Mouse (Mus musculus) ES-Bruce4 (cell line): ENCODE results near the gene Xylt1. TPM values are rescaled to one million over a fixed set of nuclear protein-coding genes. Genes with fewer than 3 reads are reported as not detected.

Experiments
- H3K27ac ChIP-seq: 2 replicates; pipeline ENCODE4 v1.5.1; 2012; ENCODE audit warnings: low read length, inconsistent platforms; ENCODE audit not compliant: insufficient read depth
- H3K27me3 ChIP-seq: 2 replicates; pipeline ENCODE4 v1.6.1; 2012; ENCODE audit warnings: mild to moderate bottlenecking, low read length, inconsistent platforms; ENCODE audit not compliant: control insufficient read depth, poor library complexity, insufficient read depth, severe bottlenecking
- H3K36me3 ChIP-seq: 2 replicates; pipeline ENCODE4 v1.6.1; 2012; ENCODE audit warnings: inconsistent platforms, mild to moderate bottlenecking, low read length, moderate library complexity; ENCODE audit not compliant: control insufficient read depth, poor library complexity, insufficient read depth, severe bottlenecking
- H3K4me1 ChIP-seq: one replicate; pipeline ENCODE4 v1.8.1; 2011; ENCODE audit warnings: low read length; ENCODE audit not compliant: control insufficient read depth, insufficient read depth
- H3K4me3 ChIP-seq: 2 replicates; pipeline ENCODE4 v1.5.1; 2011; ENCODE audit warnings: low read depth, mild to moderate bottlenecking, low read length
- H3K9ac ChIP-seq: 2 replicates; pipeline ENCODE4 v1.6.1; 2012; ENCODE audit warnings: low read depth, mild to moderate bottlenecking, inconsistent platforms; ENCODE audit not compliant: poor library complexity, severe bottlenecking
- H3K9me3 ChIP-seq: replicated peaks from 2 replicates; pipeline ENCODE4 v1.6.1; 2012; ENCODE audit warnings: mild to moderate bottlenecking, low read length, inconsistent platforms; ENCODE audit not compliant: control insufficient read depth, poor library complexity, insufficient read depth, severe bottlenecking
- CTCF ChIP-seq: IDR thresholded peaks from one replicate; pipeline ENCODE4 v1.8.1; 2011; ENCODE audit warnings: low read depth, low read length
- EP300 ChIP-seq: IDR thresholded peaks from 2 replicates; pipeline ENCODE4 v1.6.1; 2011; ENCODE audit warnings: low read depth, low read length; ENCODE audit not compliant: insufficient read depth
- POLR2A ChIP-seq: IDR thresholded peaks from one replicate; pipeline ENCODE4 v1.8.1; 2011; ENCODE audit warnings: low read length; ENCODE audit not compliant: insufficient read depth
- polyA plus RNA-seq: library from polyadenylated mRNA; stranded (reverse); fragments of >200 nt; gene quantifications from 2 replicates; pipeline ENCODE4 v1.2.4, GENCODE M21; 2011; ENCODE audit warnings: low read depth; ENCODE audit not compliant: missing spikeins, insufficient read depth, insufficient read length

Xylt1 gene
- polyA plus RNA-seq, 1 experiment = 1.2 TPM

DNA sequence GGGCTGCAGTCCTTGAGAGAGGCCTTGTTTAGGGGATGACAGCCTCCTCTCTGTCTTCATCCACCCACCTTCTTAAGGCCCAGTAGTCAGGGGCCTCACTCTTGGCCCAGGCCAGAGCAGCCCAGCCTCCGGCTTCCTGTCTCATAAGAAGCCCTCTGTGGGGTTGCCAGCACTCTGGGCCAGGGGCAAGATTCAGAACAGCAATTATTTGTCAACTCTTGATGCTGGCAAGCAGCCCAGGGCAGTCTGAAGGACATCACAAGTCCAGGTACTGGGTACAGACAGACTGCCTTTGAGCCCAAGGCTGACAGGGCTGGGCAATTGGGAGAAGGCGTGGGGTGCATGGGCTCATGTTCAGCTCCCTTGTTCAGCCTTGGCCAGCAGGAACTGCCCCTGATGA, 129.3 kb downstream of the Xylt1 start:
- Histone ChIP-seq H3K4me1 (peaks cover 1% of the 10 kb centered on the region), H3K27ac (no peak overlapping the region), H3K9me3 (no peaks in the 10 kb centered on the region), H3K27me3 (no peaks in the 10 kb centered on the region), H3K9ac (no peak overlapping the region), H3K36me3 (no peaks in the 10 kb centered on the region), H3K4me3 (no peak overlapping the region)
- TF ChIP-seq EP300 = no peak
- TF ChIP-seq POLR2A = no peak
- no peak for TF ChIP-seq CTCF

DNA sequence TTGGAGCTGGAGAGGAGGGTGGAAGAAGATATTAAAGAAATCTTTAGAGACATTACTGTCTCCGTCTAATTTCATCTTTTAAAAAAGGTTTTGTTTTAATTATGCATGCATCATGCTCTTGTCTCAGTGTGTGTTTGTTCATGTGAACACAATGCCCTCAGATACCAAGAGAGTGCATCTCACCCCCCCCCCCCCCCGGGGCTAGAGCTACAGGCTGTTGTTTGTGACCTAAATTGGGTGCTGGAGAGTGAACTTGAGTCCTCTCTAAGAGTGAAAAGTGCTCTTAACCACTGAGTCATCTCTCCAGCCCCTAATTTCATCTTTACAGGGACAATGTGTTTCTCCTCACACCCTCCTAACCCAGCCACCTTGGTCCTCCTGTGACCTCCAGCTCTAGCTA, 131.5 kb downstream of the Xylt1 start:
- Histone ChIP-seq H3K9ac (no peak overlapping the region), H3K27me3 (no peaks in the 10 kb centered on the region), H3K9me3 (no peaks in the 10 kb centered on the region), H3K4me1 (no peaks in the 10 kb centered on the region), H3K27ac (no peak overlapping the region), H3K4me3 (no peak overlapping the region), H3K36me3 (no peaks in the 10 kb centered on the region)
- TF ChIP-seq EP300 (no peak), CTCF (no peak), POLR2A (no peak)

DNA sequence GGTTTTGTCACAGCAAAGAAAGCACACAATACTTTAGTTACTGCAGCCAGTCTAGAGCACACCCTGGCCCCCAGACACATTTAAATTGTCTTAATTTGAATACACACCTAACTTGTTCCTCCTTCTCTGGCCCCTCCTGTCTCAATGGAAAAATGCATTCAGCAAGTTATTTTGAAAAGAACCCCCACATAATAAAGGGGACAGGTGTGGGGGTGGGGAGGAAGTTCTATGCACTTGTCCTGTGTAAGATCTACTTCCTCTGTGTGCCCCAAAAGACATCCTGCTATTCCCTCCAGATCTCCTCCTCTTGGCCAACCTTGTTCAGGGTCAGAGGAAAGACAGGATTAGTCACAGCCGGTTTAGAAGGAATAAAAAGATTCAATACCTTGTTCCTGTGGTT, 135.0 kb downstream of the Xylt1 start:
- TF ChIP-seq EP300 (no peak), POLR2A (no peak), CTCF (no peak)
- Histone ChIP-seq H3K9ac (no peak overlapping the region), H3K36me3 (no peaks in the 10 kb centered on the region), H3K27ac (no peak overlapping the region), H3K4me1 (no peaks in the 10 kb centered on the region), H3K4me3 (no peak overlapping the region), H3K27me3 (no peaks in the 10 kb centered on the region), H3K9me3 (no peaks in the 10 kb centered on the region)

DNA sequence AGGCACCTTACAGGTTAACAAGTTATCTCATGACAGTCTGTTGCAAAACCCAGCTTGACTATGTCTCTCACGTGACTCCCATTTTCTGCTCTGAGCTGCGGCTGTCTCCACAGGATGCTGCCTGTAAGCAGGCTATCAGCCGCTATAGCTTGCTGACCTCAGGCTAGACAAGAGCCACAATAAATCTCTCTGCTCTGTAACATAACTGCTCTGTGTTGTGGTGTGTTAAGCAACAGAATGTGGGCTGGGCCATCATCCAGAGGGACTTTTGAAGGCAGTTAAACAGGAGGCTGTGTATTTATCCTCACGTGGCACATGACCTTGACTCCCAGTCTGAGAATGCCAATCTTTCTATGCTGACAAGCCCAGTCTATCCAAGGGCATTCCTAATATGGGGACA, 136.1 kb downstream of the Xylt1 start:
- Histone ChIP-seq H3K27me3 (no peaks in the 10 kb centered on the region), H3K9me3 (no peaks in the 10 kb centered on the region), H3K36me3 (no peaks in the 10 kb centered on the region), H3K9ac (no peak overlapping the region), H3K4me3 (no peak overlapping the region), H3K27ac (no peak overlapping the region), H3K4me1 (no peaks in the 10 kb centered on the region)
- TF ChIP-seq EP300 (no peak), CTCF (no peak)

DNA sequence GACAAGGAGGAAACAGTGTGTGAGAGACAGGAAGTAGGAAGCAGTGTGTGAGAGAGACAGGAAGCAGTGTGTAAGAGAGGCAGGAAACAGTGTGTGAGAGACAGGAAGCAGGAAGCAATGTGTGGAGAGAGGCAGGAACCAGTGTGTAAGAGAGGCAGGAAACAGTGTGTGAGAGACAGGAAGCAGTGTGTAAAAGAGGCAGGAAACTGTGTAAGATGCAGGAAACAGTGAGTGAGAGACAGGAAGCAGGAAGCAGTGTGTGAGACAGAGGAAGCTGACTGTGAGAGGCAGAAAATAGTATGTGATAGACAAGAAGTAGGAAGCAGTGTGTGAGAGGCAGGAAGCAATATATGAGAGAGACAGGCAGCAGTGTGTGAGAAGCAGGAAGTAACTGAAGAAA, 140.6 kb downstream of the Xylt1 start:
- Histone ChIP-seq H3K9me3 (no peaks in the 10 kb centered on the region), H3K4me3 (no peak overlapping the region), H3K27me3 (no peaks in the 10 kb centered on the region), H3K36me3 (no peaks in the 10 kb centered on the region), H3K4me1 (no peaks in the 10 kb centered on the region), H3K27ac (no peak overlapping the region), H3K9ac (no peak overlapping the region)
- no peak for TF ChIP-seq POLR2A
- no peak for TF ChIP-seq EP300
- no peak for TF ChIP-seq CTCF

DNA sequence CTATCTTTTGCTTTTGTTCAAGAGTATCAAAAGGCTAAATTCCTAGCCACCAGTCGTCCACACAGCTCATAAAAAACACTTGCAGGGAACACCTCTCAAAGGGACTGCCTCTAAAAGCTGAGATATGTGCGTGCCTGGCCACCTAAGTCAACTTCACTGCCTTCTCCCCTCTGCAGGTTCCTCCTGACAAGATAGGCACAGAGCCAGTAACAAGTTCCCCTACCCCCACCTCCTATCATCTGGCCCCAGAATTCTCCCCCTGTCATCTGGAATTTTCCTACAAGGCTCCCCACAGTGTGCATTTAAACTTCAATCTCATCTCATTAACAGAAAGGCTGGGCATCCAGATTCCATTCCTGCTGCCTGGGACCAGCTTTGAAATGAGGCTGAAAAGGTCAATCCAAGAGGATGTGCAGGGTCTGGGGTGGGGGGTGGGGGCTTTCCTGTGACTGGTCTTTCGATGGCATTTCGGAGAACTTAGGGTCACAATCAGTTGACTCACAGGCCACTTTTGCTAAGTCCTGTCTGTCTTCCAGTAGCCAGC, 141.4 kb downstream of the Xylt1 start:
- no peak overlapping the region for H3K4me3 ChIP-seq
- H3K9me3 ChIP-seq = no peaks in the 10 kb centered on the region
- no peaks in the 10 kb centered on the region for H3K36me3 ChIP-seq
- no peaks in the 10 kb centered on the region for H3K4me1 ChIP-seq
- H3K9ac ChIP-seq = no peak overlapping the region
- TF ChIP-seq CTCF (no peak), EP300 (no peak), POLR2A (no peak)
- no peak overlapping the region for H3K27ac ChIP-seq
- H3K27me3 ChIP-seq = no peaks in the 10 kb centered on the region
